Mouse (Mus musculus) MEL (cell line): ENCODE results near the gene Ggt1. TPM values are rescaled to one million over a fixed set of nuclear protein-coding genes. Genes with fewer than 3 reads are reported as not detected.

Experiments
- DNase-seq: peaks from one replicate; pipeline ENCODE4 v3.0.0; 2011; ENCODE audit warnings: low read depth, low spot score
- H3K27ac ChIP-seq: 2 replicates; pipeline ENCODE4 v1.5.1; 2012; ENCODE audit warnings: low read depth, mild to moderate bottlenecking, control low read depth, low read length, moderate library complexity; ENCODE audit not compliant: control insufficient read depth
- H3K27me3 ChIP-seq, 2 experiments: fragments of 150-350 bp in 1 of 2; sonication (generic) in 1 of 2; 2 replicates each; pipeline ENCODE4 v1.6.1; 2012; ENCODE audit warnings: low read length in 2 of 2, mild to moderate bottlenecking in 2 of 2, improper control_type of control experiment in 1 of 2, moderate library complexity in 1 of 2; ENCODE audit not compliant: insufficient read depth in 2 of 2, control insufficient read depth in 1 of 2
- H3K36me3 ChIP-seq, 2 experiments: 2 replicates each; pipeline ENCODE4 v1.6.1; 2012 to 2014; ENCODE audit warnings: low read length in 2 of 2, improper control_type of control experiment in 1 of 2, inconsistent platforms in 1 of 2, mild to moderate bottlenecking in 1 of 2; ENCODE audit not compliant: insufficient read depth in 2 of 2, control insufficient read depth in 1 of 2
- H3K4me1 ChIP-seq, 2 experiments: fragments of 150-350 bp in 1 of 2; sonication (generic) in 1 of 2; 2 replicates each; pipeline ENCODE4 v1.6.1; 2012; ENCODE audit warnings: low read length in 2 of 2, improper control_type of control experiment in 1 of 2, mild to moderate bottlenecking in 1 of 2; ENCODE audit not compliant: insufficient read depth in 2 of 2, control insufficient read depth in 1 of 2
- H3K4me3 ChIP-seq, 2 experiments: fragments of 150-350 bp in 1 of 2; sonication (generic) in 1 of 2; 2 replicates each; pipeline ENCODE4 v1.5.1; 2012; ENCODE audit warnings: low read depth in 2 of 2, low read length in 2 of 2, mild to moderate bottlenecking in 2 of 2, moderate library complexity in 2 of 2, control low read depth in 1 of 2, improper control_type of control experiment in 1 of 2; ENCODE audit not compliant: control insufficient read depth in 1 of 2, insufficient read depth in 1 of 2
- H3K79me2 ChIP-seq: 2 replicates; pipeline ENCODE4 v1.6.1; 2012; ENCODE audit warnings: mild to moderate bottlenecking, low read length, moderate library complexity; ENCODE audit not compliant: control insufficient read depth, poor library complexity, insufficient read depth
- H3K9ac ChIP-seq: 2 replicates; pipeline ENCODE4 v1.6.1; 2012; ENCODE audit warnings: low read depth, mild to moderate bottlenecking, control low read depth, low read length, moderate library complexity; ENCODE audit not compliant: control insufficient read depth, poor library complexity, severe bottlenecking
- H3K9me3 ChIP-seq: fragments of 150-350 bp; sonication (generic); replicated peaks from 2 replicates; pipeline ENCODE4 v1.6.1; 2012; ENCODE audit warnings: mild to moderate bottlenecking, low read length, improper control_type of control experiment, moderate library complexity; ENCODE audit not compliant: insufficient read depth
- BHLHE40 ChIP-seq: IDR thresholded peaks from 2 replicates; pipeline ENCODE4 v1.6.1; 2012; ENCODE audit warnings: low read depth, mild to moderate bottlenecking, inconsistent platforms, low read length, improper control_type of control experiment, borderline replicate concordance
- CHD2 ChIP-seq: IDR thresholded peaks from 2 replicates; pipeline ENCODE4 v1.6.1; 2011; ENCODE audit warnings: low read length, improper control_type of control experiment
- CTCF ChIP-seq, 3 experiments: IDR thresholded peaks in 2 of 3; conservative IDR thresholded peaks in 1 of 3; 2 replicates each; pipeline ENCODE4 v1.5.1; 2011 to 2012; ENCODE audit warnings: low read length in 3 of 3, low read depth in 2 of 3, mild to moderate bottlenecking in 2 of 3, improper control_type of control experiment in 1 of 3, inconsistent platforms in 1 of 3, mixed read lengths in 1 of 3, moderate library complexity in 1 of 3; ENCODE audit not compliant: control insufficient read depth in 1 of 3, insufficient read depth in 1 of 3, poor library complexity in 1 of 3, severe bottlenecking in 1 of 3
- ETS1 ChIP-seq: IDR thresholded peaks from 2 replicates; pipeline ENCODE4 v1.6.1; 2012; ENCODE audit warnings: low read depth, mild to moderate bottlenecking, inconsistent platforms, low read length, improper control_type of control experiment, moderate library complexity
- GATA1 ChIP-seq: IDR thresholded peaks from 2 replicates; pipeline ENCODE4 v1.6.1; 2011; ENCODE audit warnings: low read depth, low read length, improper control_type of control experiment
- HCFC1 ChIP-seq: IDR thresholded peaks from 2 replicates; pipeline ENCODE4 v1.6.1; 2012; ENCODE audit warnings: low read depth, mild to moderate bottlenecking, inconsistent platforms, low read length, improper control_type of control experiment, moderate library complexity
- JUND ChIP-seq: IDR thresholded peaks from 2 replicates; pipeline ENCODE4 v1.6.1; 2011; ENCODE audit warnings: low read depth, mild to moderate bottlenecking, improper control_type of control experiment, low read length
- KAT2A ChIP-seq: conservative IDR thresholded peaks from 2 replicates; pipeline ENCODE4 v1.6.1; 2012; ENCODE audit warnings: low read depth, low read length, improper control_type of control experiment, inconsistent platforms
- MAZ ChIP-seq: IDR thresholded peaks from 2 replicates; pipeline ENCODE4 v1.6.1; 2012; ENCODE audit warnings: low read depth, mild to moderate bottlenecking, inconsistent platforms, low read length, improper control_type of control experiment
- MXI1 ChIP-seq: IDR thresholded peaks from 2 replicates; pipeline ENCODE4 v1.6.1; 2011; ENCODE audit warnings: mild to moderate bottlenecking, low read depth, low read length, improper control_type of control experiment
- MYB ChIP-seq: IDR thresholded peaks from 2 replicates; pipeline ENCODE4 v1.6.1; 2011; ENCODE audit warnings: mild to moderate bottlenecking, low read depth, low read length, improper control_type of control experiment
- MYC ChIP-seq: IDR thresholded peaks from 2 replicates; pipeline ENCODE4 v1.6.1; 2011; ENCODE audit warnings: low read depth, mild to moderate bottlenecking, low read length, improper control_type of control experiment, moderate library complexity
- NELFE ChIP-seq: IDR thresholded peaks from 2 replicates; pipeline ENCODE4 v1.6.1; 2011; ENCODE audit warnings: low read depth, low read length, improper control_type of control experiment
- POLR2A ChIP-seq, 2 experiments: IDR thresholded peaks; 2 replicates each; pipeline ENCODE4 v1.6.1; 2011 to 2012; ENCODE audit warnings: low read length in 2 of 2, mild to moderate bottlenecking in 2 of 2, control low read depth in 1 of 2, improper control_type of control experiment in 1 of 2, low read depth in 1 of 2, moderate library complexity in 1 of 2; ENCODE audit not compliant: control insufficient read depth in 1 of 2, insufficient read depth in 1 of 2, poor library complexity in 1 of 2
- POLR2AphosphoS5 ChIP-seq: IDR thresholded peaks from 2 replicates; pipeline ENCODE4 v1.6.1; 2012; ENCODE audit warnings: low read depth, borderline replicate concordance, mild to moderate bottlenecking, inconsistent platforms, low read length, moderate library complexity, mixed read lengths
- RCOR1 ChIP-seq: IDR thresholded peaks from 2 replicates; pipeline ENCODE4 v1.6.1; 2012; ENCODE audit warnings: low read depth, mild to moderate bottlenecking, inconsistent platforms, low read length, improper control_type of control experiment
- SMC3 ChIP-seq: IDR thresholded peaks from 2 replicates; pipeline ENCODE4 v1.6.1; 2011; ENCODE audit warnings: low read depth, low read length, improper control_type of control experiment
- TCF12 ChIP-seq: IDR thresholded peaks from 2 replicates; pipeline ENCODE4 v1.6.1; 2014; ENCODE audit warnings: low read depth, mild to moderate bottlenecking, inconsistent platforms, low read length, improper control_type of control experiment, moderate library complexity
- UBTF ChIP-seq: IDR thresholded peaks from 2 replicates; pipeline ENCODE4 v1.6.1; 2012; ENCODE audit warnings: low read depth, mild to moderate bottlenecking, inconsistent platforms, low read length, improper control_type of control experiment, moderate library complexity, borderline replicate concordance; ENCODE audit not compliant: insufficient read depth
- USF1 ChIP-seq: IDR thresholded peaks from 2 replicates; pipeline ENCODE4 v1.6.1; 2014; ENCODE audit warnings: low read depth, mild to moderate bottlenecking, inconsistent platforms, low read length, improper control_type of control experiment, moderate library complexity
- ZKSCAN1 ChIP-seq: IDR thresholded peaks from 2 replicates; pipeline ENCODE4 v1.6.1; 2012; ENCODE audit warnings: low read depth, mild to moderate bottlenecking, inconsistent platforms, low read length, improper control_type of control experiment, moderate library complexity
- ZNF384 ChIP-seq: IDR thresholded peaks from 2 replicates; pipeline ENCODE4 v1.6.1; 2012; ENCODE audit warnings: low read depth, mild to moderate bottlenecking, inconsistent platforms, low read length, improper control_type of control experiment
- polyA plus RNA-seq, 2 experiments: library from polyadenylated mRNA; stranded (reverse) in 1 of 2; unstranded in 1 of 2; fragments of >175 nt in 1 of 2; fragments of >200 nt in 1 of 2; gene quantifications; 2 replicates each; pipeline versions ENCODE4 v1.2.1 to v1.2.4; 2012; ENCODE audit warnings: low replicate concordance in 2 of 2, low read depth in 1 of 2; ENCODE audit not compliant: insufficient read length in 2 of 2, insufficient read depth in 1 of 2, missing spikeins in 1 of 2
- total RNA-seq: library from RNA; depleted of rRNA; stranded (reverse); fragments of 300-350 nt; gene quantifications from 2 replicates; pipeline ENCODE4 v1.2.3, GENCODE M21; 2012

Gene Ggt1
- total and polyA plus RNA-seq, 3 experiments: 0.46 to 3.2 TPM; not detected in 1

- H3K79me2 ChIP-seq: no peaks in the 10 kb centered on the region
- H3K4me1 ChIP-seq: peaks cover 0 to 10% of the 10 kb centered on the region in 2 experiments; a peak in 2 of 4 replicates
- H3K27ac ChIP-seq: no peak overlapping the region
- no peaks in the 10 kb centered on the region for H3K9me3 ChIP-seq
- TF ChIP-seq MAZ: no peak
- TF ChIP-seq USF1: no peak
- TF ChIP-seq BHLHE40: no peak
- no peak for TF ChIP-seq UBTF
- no peak for TF ChIP-seq MYC
- no peak for TF ChIP-seq POLR2AphosphoS5
- TF ChIP-seq HCFC1: no peak
- no peak for TF ChIP-seq POLR2A (IDR thresholded peaks at IDR 0.05; ENCODE audit: control insufficient read depth in 1 of 2, insufficient read depth in 1 of 2, low read depth in 1 of 2, low read length in 2 of 2, poor library complexity in 1 of 2)
- TF ChIP-seq KAT2A: no peak
- TF ChIP-seq TCF12: no peak
- no peak for TF ChIP-seq JUND
- H3K9ac ChIP-seq: no peak overlapping the region
- no peak for DNase-seq
- peaks cover 6 to 8% of the 10 kb centered on the region in 2 experiments; a peak in 2 of 4 replicates for H3K27me3 ChIP-seq
- H3K4me3 ChIP-seq: no peak overlapping the region
- H3K36me3 ChIP-seq: peaks cover 0 to 8% of the 10 kb centered on the region in 2 experiments; a peak in 1 of 4 replicates
Measured at GRCm38 (mm10) chr10:75573181-75573580, 11.8 kb downstream of the Ggt1 start.

DNA sequence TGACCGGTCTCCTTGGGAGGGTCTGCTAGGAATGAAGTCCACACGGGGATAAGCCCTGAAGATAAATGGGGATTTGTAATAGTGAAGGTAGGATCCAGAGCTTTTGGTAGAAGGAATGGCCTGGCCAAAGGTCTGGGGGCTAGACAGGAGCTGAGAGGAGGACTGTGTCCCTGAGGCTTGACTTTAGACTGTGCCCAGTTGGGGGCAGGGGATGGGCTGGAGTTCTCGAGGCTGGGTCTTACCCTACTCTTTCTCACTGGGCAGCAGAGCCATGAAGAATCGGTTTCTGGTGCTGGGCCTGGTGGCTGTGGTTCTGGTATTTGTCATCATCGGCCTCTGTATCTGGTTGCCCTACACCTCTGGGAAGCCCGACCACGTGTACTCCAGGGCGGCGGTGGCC lies 12.6 kb downstream of the Ggt1 start:
- Histone ChIP-seq H3K9ac (no peak overlapping the region), H3K36me3 (0 out of 4 replicates have a peak, but pooled peaks cover 0 to 2% of the 10 kb centered on the region in 2 experiments), H3K27me3 (peaks cover 8 to 9% of the 10 kb centered on the region in 2 experiments; a peak in 2 of 4 replicates), H3K4me1 (0 out of 4 replicates have a peak, but pooled peaks cover 0 to 2% of the 10 kb centered on the region in 2 experiments), H3K9me3 (no peaks in the 10 kb centered on the region), H3K4me3 (no peak overlapping the region), H3K27ac (no peak overlapping the region), H3K79me2 (no peaks in the 10 kb centered on the region)
- TF ChIP-seq HCFC1 (no peak), ZKSCAN1 (no peak), NELFE (no peak), SMC3 (no peak), GATA1 (no peak), USF1 (no peak), MYB (no peak), RCOR1 (no peak), MYC (no peak), ETS1 (no peak), TCF12 (no peak), MAZ (no peak), KAT2A (no peak), MXI1 (no peak), CHD2 (no peak), UBTF (no peak), ZNF384 (no peak), CTCF (IDR thresholded peaks at IDR 0.05 in 2 of 3, conservative IDR thresholded peaks at IDR 0.05 in 1 of 3; ENCODE audit: control insufficient read depth in 1 of 3, insufficient read depth in 1 of 3, low read depth in 2 of 3, low read length in 3 of 3, poor library complexity in 1 of 3, severe bottlenecking in 1 of 3) (no peak)
- DNase-seq: no peak
